Mouse (Mus musculus): Measurements from ENCODE around the gene Spi1. TPM values are rescaled to one million over a fixed set of nuclear protein-coding genes. Genes with fewer than 3 reads are reported as not detected.

Gene Spi1
- polyA plus RNA-seq, 1 experiment from 2014 or later: 3.3 TPM

DNA sequence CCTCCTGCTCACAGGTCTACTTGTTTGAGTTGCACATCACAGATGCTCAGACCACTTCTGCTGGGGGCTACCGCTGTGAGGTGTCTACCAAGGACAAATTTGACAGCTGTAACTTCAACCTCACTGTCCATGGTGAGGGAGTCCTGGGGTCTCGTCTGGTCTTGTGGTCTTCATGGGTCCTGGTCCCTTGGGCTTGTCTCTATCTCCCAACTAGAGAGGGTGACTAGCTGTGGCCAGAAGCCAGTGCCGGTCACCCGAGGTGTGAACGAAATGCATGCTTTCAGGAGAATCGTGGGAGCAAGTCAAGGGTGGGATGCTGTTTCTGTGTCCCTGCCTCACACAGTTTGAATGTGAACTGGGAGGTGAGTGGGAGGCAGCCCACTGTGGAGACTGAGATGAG is 38.8 kb downstream of the Spi1 start:
- no peak overlapping the region for H3K27ac ChIP-seq
- H3K4me2 ChIP-seq: no peak overlapping the region
- no peak overlapping the region for H3K9ac ChIP-seq
- H3K9me3 ChIP-seq: no peaks in the 10 kb centered on the region
- no peaks in the 10 kb centered on the region for H3K36me3 ChIP-seq (replicated peaks)
- no peak overlapping the region for H3K4me3 ChIP-seq
- WGBS: 84% methylated on average over 6 of the region's 6 CpGs
- no peaks in the 10 kb centered on the region for H3K27me3 ChIP-seq (replicated peaks)
- no peak for ATAC-seq (replicated peaks)
- no peaks in the 10 kb centered on the region for H3K4me1 ChIP-seq

DNA sequence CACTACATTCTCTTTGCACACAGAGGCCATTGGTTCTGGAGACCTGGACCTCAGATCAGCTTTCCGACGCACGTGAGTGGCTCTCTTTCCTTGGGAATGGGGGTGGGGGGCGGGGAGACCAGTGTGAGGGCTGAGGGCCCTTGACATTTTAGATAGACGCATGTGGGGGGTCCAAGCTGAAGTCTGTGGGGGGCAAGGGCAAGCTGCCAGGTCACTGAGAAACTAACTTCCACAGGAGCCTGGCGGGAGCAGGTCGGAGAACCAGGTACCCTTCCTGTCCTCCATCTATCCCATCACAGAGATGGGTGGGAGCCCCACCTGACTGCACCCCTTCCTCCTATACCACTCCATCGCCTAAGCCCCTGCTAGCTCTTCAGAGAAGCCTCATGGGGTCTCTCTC is 39.3 kb downstream of the Spi1 start:
- Histone ChIP-seq H3K9ac (no peak overlapping the region), H3K4me3 (no peak overlapping the region), H3K36me3 (replicated peaks) (no peaks in the 10 kb centered on the region), H3K27ac (no peak overlapping the region), H3K4me1 (no peaks in the 10 kb centered on the region), H3K27me3 (replicated peaks) (no peaks in the 10 kb centered on the region), H3K9me3 (no peaks in the 10 kb centered on the region), H3K4me2 (no peak overlapping the region)
- ATAC-seq (replicated peaks): no peak
- WGBS: 55% methylated on average over 8 of the region's 8 CpGs

DNA sequence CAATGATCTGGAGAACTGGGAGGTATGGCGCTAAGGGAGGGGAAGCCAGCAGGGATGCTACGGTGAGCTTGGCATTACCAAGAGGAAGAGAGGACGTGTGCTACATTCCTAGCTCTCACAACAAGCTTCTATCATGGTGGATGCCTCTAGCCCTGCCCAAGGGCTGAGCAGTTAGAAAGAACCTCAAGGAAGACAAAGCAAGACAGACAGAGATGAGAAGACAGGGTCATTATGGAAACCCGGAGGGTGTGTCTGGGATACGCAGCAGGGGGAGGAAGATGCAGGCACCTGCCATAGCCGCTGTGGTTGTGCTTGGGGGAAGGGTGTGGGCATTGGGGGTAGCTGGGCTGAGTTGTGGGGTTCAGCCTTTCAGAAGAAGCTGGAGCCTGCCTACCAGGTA is 41.3 kb downstream of the Spi1 start:
- 76% methylated on average over 6 of the region's 6 CpGs for WGBS
- no peak overlapping the region for H3K4me2 ChIP-seq
- no peak for ATAC-seq (replicated peaks)

DNA sequence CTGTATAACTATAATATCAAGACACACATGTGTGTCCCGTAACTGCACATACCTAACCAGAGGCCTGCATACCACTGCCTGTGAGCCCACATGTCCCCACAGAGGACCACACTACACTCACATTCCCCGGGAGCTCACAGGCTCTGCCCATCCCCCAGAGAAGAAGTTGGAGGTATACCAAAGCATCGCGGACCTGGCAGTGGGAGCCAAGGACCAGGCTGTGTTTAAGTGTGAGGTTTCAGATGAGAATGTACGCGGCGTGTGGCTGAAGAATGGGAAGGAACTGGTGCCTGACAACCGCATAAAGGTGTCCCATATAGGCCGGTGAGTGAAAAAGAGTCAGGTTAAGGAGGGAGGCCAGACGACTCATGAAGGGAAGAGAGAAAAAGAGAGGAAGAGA is 42.9 kb downstream of the Spi1 start:
- Histone ChIP-seq H3K36me3 (replicated peaks) (no peaks in the 10 kb centered on the region), H3K9me3 (no peaks in the 10 kb centered on the region), H3K27ac (no peak overlapping the region), H3K4me3 (no peak overlapping the region), H3K9ac (no peak overlapping the region), H3K4me2 (no peak overlapping the region), H3K4me1 (no peaks in the 10 kb centered on the region), H3K27me3 (replicated peaks) (no peaks in the 10 kb centered on the region)
- 90% methylated on average over 10 of the region's 10 CpGs for WGBS
- no peak for ATAC-seq (replicated peaks)

More for the DNA sequence above, 41.3 kb downstream of the Spi1 start:
- Histone ChIP-seq H3K27ac (no peak overlapping the region), H3K4me1 (no peaks in the 10 kb centered on the region), H3K27me3 (replicated peaks) (no peaks in the 10 kb centered on the region), H3K4me3 (no peak overlapping the region), H3K9me3 (no peaks in the 10 kb centered on the region), H3K36me3 (replicated peaks) (no peaks in the 10 kb centered on the region), H3K9ac (no peak overlapping the region)

DNA sequence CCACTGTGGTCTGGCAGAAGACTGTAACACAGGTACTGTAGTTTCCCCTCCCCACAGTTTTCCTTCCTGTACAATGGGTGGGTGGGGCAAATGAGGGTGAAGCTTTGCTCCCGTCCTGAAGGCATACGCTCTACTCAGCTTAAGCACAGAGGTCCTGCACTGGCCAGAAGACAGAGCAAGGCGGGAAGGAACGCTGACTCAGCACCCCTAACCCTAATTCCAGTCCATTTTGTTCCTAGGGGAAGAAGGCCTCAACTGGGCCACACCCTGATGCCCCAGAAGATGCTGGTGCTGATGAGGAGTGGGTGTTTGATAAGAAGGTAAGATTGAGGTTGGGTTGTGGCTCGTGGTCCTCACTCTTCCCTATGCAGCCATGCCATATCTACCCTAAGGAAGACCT is 46.6 kb downstream of the Spi1 start:
- no peak overlapping the region for H3K9ac ChIP-seq
- WGBS: 85% methylated on average over 5 of the region's 5 CpGs
- no peaks in the 10 kb centered on the region for H3K27me3 ChIP-seq (replicated peaks)
- H3K4me2 ChIP-seq: no peak overlapping the region
- no peaks in the 10 kb centered on the region for H3K9me3 ChIP-seq
- no peak for ATAC-seq (replicated peaks)
- no peak overlapping the region for H3K27ac ChIP-seq
- H3K4me1 ChIP-seq: no peaks in the 10 kb centered on the region
- no peak overlapping the region for H3K4me3 ChIP-seq
- H3K36me3 ChIP-seq (replicated peaks): no peaks in the 10 kb centered on the region

DNA sequence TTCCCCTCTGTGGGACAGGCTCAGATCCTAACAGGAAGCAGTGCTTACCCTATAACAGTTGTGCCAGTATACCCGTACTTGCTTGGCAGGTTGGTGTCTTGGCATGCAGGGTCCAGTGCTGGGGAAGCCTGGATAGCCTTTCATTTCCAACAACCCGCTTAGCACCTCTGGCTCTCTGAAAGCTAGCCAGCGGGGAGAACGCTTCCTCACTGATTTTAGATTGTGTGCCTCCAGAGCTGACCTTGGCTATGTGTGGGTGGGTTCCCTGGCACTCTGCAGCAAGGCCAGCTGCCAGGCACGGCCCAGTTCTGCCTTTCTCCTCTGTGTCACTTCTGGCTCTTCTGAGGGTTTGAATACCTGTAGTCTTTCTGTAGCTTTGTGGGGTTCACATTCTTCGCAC is 47.9 kb downstream of the Spi1 start:
- Histone ChIP-seq H3K4me1 (no peaks in the 10 kb centered on the region), H3K4me2 (no peak overlapping the region), H3K36me3 (replicated peaks) (no peaks in the 10 kb centered on the region), H3K4me3 (no peak overlapping the region), H3K9me3 (no peaks in the 10 kb centered on the region), H3K9ac (no peak overlapping the region), H3K27me3 (replicated peaks) (no peaks in the 10 kb centered on the region), H3K27ac (no peak overlapping the region)
- no peak for ATAC-seq (replicated peaks)
- WGBS: 88% methylated on average over 6 of the region's 6 CpGs

DNA sequence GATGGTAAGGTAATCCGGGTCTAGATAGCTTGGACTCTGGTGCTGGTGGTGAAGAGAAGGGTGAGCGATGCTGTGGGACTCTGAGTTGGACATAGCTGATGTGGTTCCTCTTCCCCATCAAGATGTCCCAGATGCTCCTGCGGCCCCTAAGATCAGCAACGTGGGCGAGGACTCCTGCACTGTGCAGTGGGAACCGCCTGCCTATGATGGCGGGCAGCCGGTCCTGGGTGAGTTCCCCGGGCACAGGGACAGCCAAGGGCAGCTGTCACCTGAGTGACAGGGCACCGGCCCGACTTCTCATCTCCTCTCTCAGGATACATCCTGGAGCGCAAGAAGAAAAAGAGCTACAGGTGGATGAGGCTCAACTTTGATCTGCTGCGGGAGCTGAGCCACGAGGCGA is 49.1 kb downstream of the Spi1 start:
- Histone ChIP-seq H3K4me2 (no peak overlapping the region), H3K4me1 (no peaks in the 10 kb centered on the region), H3K27ac (no peak overlapping the region), H3K4me3 (no peak overlapping the region), H3K9ac (no peak overlapping the region), H3K27me3 (replicated peaks) (no peaks in the 10 kb centered on the region), H3K9me3 (no peaks in the 10 kb centered on the region), H3K36me3 (replicated peaks) (no peaks in the 10 kb centered on the region)
- WGBS: 91% methylated on average over 15 of the region's 15 CpGs
- no peak for ATAC-seq (replicated peaks)

DNA sequence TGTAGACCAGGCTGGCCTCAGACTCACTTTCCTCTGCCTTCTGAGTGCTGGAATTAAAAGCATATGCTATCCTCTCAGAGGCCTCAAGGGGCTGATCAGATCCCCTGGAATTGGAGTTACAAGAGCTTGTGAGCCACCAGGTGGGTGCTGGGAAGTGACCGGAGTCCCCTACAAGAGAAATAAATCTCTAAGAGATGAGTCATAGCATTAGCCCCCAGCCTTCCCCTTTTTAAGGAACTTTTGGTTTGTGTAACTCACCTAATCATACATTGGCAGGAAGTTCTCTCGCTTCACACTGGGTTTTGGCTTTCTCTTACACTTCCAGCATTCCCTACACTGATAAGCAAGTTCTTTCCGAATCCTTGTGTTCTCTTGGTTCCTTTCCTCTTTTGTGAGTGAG is 49.8 kb downstream of the Spi1 start:
- Histone ChIP-seq H3K4me1 (no peaks in the 10 kb centered on the region), H3K4me3 (no peak overlapping the region), H3K36me3 (replicated peaks) (peaks cover 4% of the 10 kb centered on the region; the same call in 1 of the 2 replicates), H3K9me3 (no peaks in the 10 kb centered on the region), H3K4me2 (no peak overlapping the region), H3K9ac (no peak overlapping the region), H3K27ac (no peak overlapping the region), H3K27me3 (replicated peaks) (no peaks in the 10 kb centered on the region)
- ATAC-seq (replicated peaks): no peak
- WGBS: 88% methylated on average over 3 of the region's 3 CpGs

DNA sequence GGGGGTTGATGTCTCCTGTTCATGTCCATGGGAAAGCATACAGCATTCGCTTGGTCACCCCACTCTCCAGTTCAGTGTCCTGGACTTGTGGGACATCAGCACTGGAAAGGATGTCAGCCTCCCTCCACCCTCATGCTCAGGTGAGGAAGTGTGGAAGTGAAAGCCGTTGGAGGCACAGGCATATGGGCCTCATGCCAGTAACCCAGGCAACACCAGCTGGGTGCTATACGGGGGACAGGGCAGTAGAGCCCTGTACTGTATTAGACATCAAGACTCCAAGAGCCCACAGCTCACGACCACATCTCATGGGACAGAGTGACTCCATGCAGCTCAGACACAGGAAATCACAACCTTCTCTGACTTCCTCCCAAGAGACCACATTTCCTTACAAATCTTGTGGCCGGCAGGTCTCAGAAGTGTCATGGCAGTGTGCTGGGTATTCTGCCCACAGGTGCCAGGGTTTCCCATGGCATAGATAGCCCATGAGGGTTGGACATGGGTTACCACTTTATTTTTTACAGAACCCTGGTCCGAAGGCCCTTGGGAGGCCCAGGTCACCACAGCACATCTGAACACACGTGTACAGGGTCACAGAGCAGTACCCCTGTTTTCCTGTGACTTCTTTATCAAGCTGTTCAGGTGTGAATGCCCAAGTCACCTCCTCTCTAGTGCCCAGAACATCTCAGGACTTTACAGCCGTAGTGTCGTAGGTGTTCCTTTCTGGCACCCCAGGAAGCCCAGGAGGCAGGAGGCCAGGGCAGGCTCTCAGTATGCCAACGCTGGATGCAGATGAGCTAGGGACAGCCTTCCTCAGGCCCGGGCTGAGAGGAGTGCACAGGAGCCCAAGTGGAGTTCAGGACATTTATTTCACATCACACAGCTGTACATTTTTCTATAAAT is 54.6 kb downstream of the Spi1 start:
- Histone ChIP-seq H3K27ac (no peak overlapping the region), H3K27me3 (replicated peaks) (no peaks in the 10 kb centered on the region), H3K4me1 (no peaks in the 10 kb centered on the region), H3K9me3 (no peaks in the 10 kb centered on the region), H3K4me2 (no peak overlapping the region), H3K9ac (no peak overlapping the region), H3K4me3 (no peak overlapping the region), H3K36me3 (replicated peaks) (peaks cover 30% of the 10 kb centered on the region; the same call in 1 of the 2 replicates)
- WGBS: 85% methylated on average over 11 of the region's 11 CpGs
- ATAC-seq (replicated peaks): 0 out of 2 replicates have a peak, but pooled peaks have one; percentile 13

DNA sequence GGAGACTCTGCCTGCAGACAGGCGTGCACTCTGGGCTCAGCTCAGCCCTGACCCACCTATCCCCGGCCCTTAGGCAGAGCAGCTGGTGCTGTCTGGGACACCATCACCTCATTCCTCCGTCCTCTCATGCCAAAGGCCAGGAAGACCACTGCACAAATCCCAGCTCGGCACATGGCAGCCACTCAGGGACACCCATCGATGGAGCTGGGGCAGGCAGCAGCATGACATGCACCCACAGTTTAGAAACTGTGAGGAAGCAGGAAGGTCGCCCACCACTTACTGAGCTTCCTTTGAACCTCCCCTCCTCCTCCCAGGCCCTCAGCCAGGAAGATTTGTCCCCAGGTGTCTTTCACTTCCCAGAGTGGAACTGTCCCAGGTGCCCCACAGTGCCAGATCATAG is 55.3 kb downstream of the Spi1 start:
- Histone ChIP-seq H3K9ac (no peak overlapping the region), H3K27ac (no peak overlapping the region), H3K4me2 (no peak overlapping the region), H3K36me3 (replicated peaks) (peaks cover 35% of the 10 kb centered on the region; the same call in 1 of the 2 replicates), H3K4me3 (no peak overlapping the region), H3K9me3 (no peaks in the 10 kb centered on the region), H3K27me3 (replicated peaks) (no peaks in the 10 kb centered on the region), H3K4me1 (no peaks in the 10 kb centered on the region)
- ATAC-seq (replicated peaks): no peak
- 86% methylated on average over 6 of the region's 6 CpGs for WGBS

DNA sequence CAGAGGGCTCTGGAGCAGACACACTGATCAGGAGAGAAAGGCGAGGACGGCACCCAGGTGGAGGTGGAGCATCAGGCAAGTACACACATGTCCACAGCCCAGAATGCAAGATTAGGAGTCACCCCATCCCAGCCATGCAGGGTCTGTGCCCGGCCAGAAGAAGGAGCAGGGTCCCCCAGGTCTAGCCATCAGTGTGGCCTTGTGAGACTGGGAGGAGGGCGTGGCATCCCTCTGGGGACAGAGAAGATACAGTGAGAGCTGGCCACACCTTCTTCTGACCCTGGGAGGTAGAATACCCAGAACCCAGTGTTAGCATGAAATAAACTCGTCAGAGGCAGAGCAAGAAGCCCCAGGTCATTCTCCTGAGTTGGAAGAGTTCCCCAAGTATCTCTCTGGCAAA is 57.1 kb downstream of the Spi1 start:
- no peak for ATAC-seq (replicated peaks)
- WGBS: 75% methylated on average over 5 of the region's 5 CpGs
- peaks cover 46% of the 10 kb centered on the region for H3K36me3 ChIP-seq (replicated peaks)

DNA sequence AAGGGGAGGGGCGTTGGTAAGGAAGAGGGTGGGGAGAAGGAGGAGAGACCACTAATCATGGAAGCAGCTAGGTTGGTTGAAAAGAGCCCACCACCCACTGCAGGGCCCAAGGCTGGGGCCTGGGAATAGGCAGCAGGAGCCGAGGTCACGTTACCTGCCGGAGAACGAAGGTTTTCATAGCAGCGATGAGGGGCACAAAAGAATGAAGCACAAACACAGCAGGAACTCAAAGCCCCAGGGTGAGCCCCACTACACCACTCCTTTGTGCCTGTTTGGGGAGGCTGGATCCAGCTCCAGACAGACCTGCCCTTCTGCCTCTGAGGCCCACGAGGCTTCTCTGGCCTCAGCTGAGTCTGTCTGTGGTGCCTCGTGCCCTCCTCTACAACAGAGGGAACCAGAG is 57.6 kb downstream of the Spi1 start:
- Histone ChIP-seq H3K9me3 (no peaks in the 10 kb centered on the region), H3K27me3 (replicated peaks) (no peaks in the 10 kb centered on the region), H3K4me2 (no peak overlapping the region), H3K36me3 (replicated peaks) (peaks cover 50% of the 10 kb centered on the region), H3K4me3 (no peak overlapping the region), H3K4me1 (no peaks in the 10 kb centered on the region), H3K27ac (no peak overlapping the region), H3K9ac (no peak overlapping the region)
- WGBS: 70% methylated on average over 8 of the region's 8 CpGs
- ATAC-seq (replicated peaks): no peak

More for the DNA sequence above, 57.1 kb downstream of the Spi1 start:
- Histone ChIP-seq H3K27ac (no peak overlapping the region), H3K4me3 (no peak overlapping the region), H3K4me1 (no peaks in the 10 kb centered on the region), H3K9ac (no peak overlapping the region), H3K4me2 (no peak overlapping the region), H3K9me3 (no peaks in the 10 kb centered on the region), H3K27me3 (replicated peaks) (no peaks in the 10 kb centered on the region)

DNA sequence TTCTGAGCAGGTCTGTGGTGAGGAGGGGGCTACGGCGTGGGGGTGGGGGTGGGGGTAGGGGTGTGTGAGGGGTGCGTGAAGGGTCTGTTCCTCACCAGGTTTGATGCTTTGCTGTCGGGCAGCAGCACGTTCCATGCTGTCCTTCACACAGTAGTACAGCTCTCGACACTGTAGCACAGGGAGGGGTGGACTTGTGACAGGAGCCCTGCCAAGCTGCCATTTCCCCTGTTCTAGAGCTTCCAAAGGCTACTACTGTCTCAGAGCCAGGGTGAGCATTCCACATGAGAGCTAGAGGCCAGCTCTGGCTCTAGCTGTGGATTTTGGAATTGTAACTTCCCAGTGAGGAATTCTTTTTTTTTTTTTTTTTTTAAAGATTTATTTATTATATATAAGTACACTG is 60.7 kb downstream of the Spi1 start:
- no peaks in the 10 kb centered on the region for H3K9me3 ChIP-seq
- no peak for ATAC-seq (replicated peaks)
- H3K27me3 ChIP-seq (replicated peaks): no peaks in the 10 kb centered on the region
- H3K4me2 ChIP-seq: no peak overlapping the region
- H3K36me3 ChIP-seq (replicated peaks): peaks cover 62% of the 10 kb centered on the region
- no peak overlapping the region for H3K9ac ChIP-seq
- WGBS: 94% methylated on average over 6 of the region's 6 CpGs
- H3K4me3 ChIP-seq: no peak overlapping the region
- H3K27ac ChIP-seq: no peak overlapping the region
- H3K4me1 ChIP-seq: no peaks in the 10 kb centered on the region
